Mouse (Mus musculus) forebrain, postnatal 0 days (tissue): ENCODE measurements around the gene Tnfrsf21. TPM values are rescaled to one million over a fixed set of nuclear protein-coding genes. Genes with fewer than 3 reads are reported as not detected.
A peak's percentile ranks its signal among the peaks of the same experiment; 100 is the strongest.

Experiments
- ATAC-seq: fragments of 200-750 bp; cut with Nextera tagmentation; 2 replicates; pipeline ENCODE4 v1.8.0; 2017; ENCODE audit warnings: mild to moderate bottlenecking, moderate library complexity
- DNase-seq: peaks from one replicate; pipeline ENCODE4 v3.0.0-alpha.2; 2015
- H3K27ac ChIP-seq: fragments of 300-500 bp; sonication (generic); 2 replicates; pipeline ENCODE4 v1.5.1; 2014; ENCODE audit warnings: low read depth, mild to moderate bottlenecking, antibody characterized with exemption, low read length, moderate library complexity, mixed read lengths
- H3K27me3 ChIP-seq: fragments of 300-500 bp; sonication (generic); 2 replicates; pipeline ENCODE4 v1.6.1; 2014; ENCODE audit warnings: mild to moderate bottlenecking, low read length, mixed read lengths; ENCODE audit not compliant: insufficient read depth
- H3K36me3 ChIP-seq: fragments of 300-500 bp; sonication (generic); 2 replicates; pipeline ENCODE4 v1.6.1; 2014; ENCODE audit warnings: mild to moderate bottlenecking, moderate library complexity; ENCODE audit not compliant: insufficient read depth
- H3K4me1 ChIP-seq: fragments of 300-500 bp; sonication (generic); 2 replicates; pipeline ENCODE4 v1.6.1; 2014; ENCODE audit warnings: antibody characterized with exemption; ENCODE audit not compliant: insufficient read depth
- H3K4me2 ChIP-seq: fragments of 300-500 bp; sonication (generic); 2 replicates; pipeline ENCODE4 v1.6.1; 2014; ENCODE audit warnings: low read depth, mild to moderate bottlenecking, moderate library complexity
- H3K4me3 ChIP-seq: fragments of 300-500 bp; sonication (generic); 2 replicates; pipeline ENCODE4 v1.5.1; 2014; ENCODE audit warnings: low read depth, low read length, mixed read lengths
- H3K9ac ChIP-seq: fragments of 300-500 bp; sonication (generic); 2 replicates; pipeline ENCODE4 v1.6.1; 2014; ENCODE audit warnings: mild to moderate bottlenecking
- H3K9me3 ChIP-seq: fragments of 300-500 bp; sonication (generic); 2 replicates; pipeline ENCODE4 v1.6.1; 2016; ENCODE audit warnings: low read length
- CTCF ChIP-seq: sonication (generic); IDR thresholded peaks from 2 replicates; pipeline ENCODE4 v1.5.1; 2016; ENCODE audit warnings: antibody characterized with exemption, control low read depth, low read depth
- WGBS: fragments of 180-500 bp; shearing (Covaris S2); extraction: QIAGEN DNeasy Blood & Tissue Kit; methylation state at CpG from one replicate; pipeline ENCODE4 v1.1.7; 2014; 5-methylcytosine and 5-hydroxymethylcytosine counted together
- polyA plus RNA-seq: library from polyadenylated mRNA; unstranded; fragments of >200 nt; fragmentation: Nextera tagmentation; extraction: Ambion mirVana; gene quantifications from 2 replicates; pipeline ENCODE4 v1.2.1, GENCODE M21; 2015
- total RNA-seq: library from RNA; depleted of rRNA; stranded (reverse); fragments of >200 nt; gene quantifications from 2 replicates; pipeline ENCODE4 v1.2.3, GENCODE M21; 2014

The Tnfrsf21 gene
- total and polyA plus RNA-seq, 2 experiments from 2014 or later: 71.4 to 73.7 TPM

GRCm38 (mm10) chr17:43113391-43113984, 97.1 kb downstream of the Tnfrsf21 start:
- Histone ChIP-seq H3K4me1 (no peaks in the 10 kb centered on the region), H3K4me2 (no peak overlapping the region), H3K4me3 (no peak overlapping the region), H3K9ac (no peak overlapping the region), H3K36me3 (no peaks in the 10 kb centered on the region), H3K27me3 (no peaks in the 10 kb centered on the region), H3K27ac (no peak overlapping the region), H3K9me3 (no peaks in the 10 kb centered on the region)
- WGBS: 58% methylated on average over 9 of the region's 9 CpGs
- ATAC-seq: no peak
- no peak for DNase-seq
- no peak for TF ChIP-seq CTCF

- TF ChIP-seq CTCF: no peak
- no peak overlapping the region for H3K27ac ChIP-seq
These were observed 97.8 kb downstream of the Tnfrsf21 start for GRCm38 (mm10) chr17:43114086-43114581.

GRCm38 (mm10) chr17:43114926-43115325, 98.6 kb downstream of the Tnfrsf21 start:
- Histone ChIP-seq H3K27me3 (no peaks in the 10 kb centered on the region), H3K36me3 (no peaks in the 10 kb centered on the region), H3K4me1 (no peaks in the 10 kb centered on the region), H3K9ac (no peak overlapping the region), H3K9me3 (no peaks in the 10 kb centered on the region), H3K4me3 (no peak overlapping the region), H3K27ac (no peak overlapping the region), H3K4me2 (no peak overlapping the region)
- 96% methylated on average over 6 of the region's 6 CpGs for WGBS
- no peak for TF ChIP-seq CTCF
- DNase-seq (no peak), ATAC-seq (no peak)

More at GRCm38 (mm10) chr17:43114086-43114581, 97.8 kb downstream of the Tnfrsf21 start:
- H3K9ac ChIP-seq: no peak overlapping the region
- peak; percentile 53 for DNase-seq
- ATAC-seq: peak; percentile 96
- no peak overlapping the region for H3K4me3 ChIP-seq
- 79% methylated on average over 8 of the region's 8 CpGs for WGBS
- H3K4me1 ChIP-seq: no peaks in the 10 kb centered on the region
- H3K36me3 ChIP-seq: no peaks in the 10 kb centered on the region
- no peaks in the 10 kb centered on the region for H3K9me3 ChIP-seq
- no peak overlapping the region for H3K4me2 ChIP-seq
- no peaks in the 10 kb centered on the region for H3K27me3 ChIP-seq

- H3K4me1 ChIP-seq: no peaks in the 10 kb centered on the region
- no peaks in the 10 kb centered on the region for H3K36me3 ChIP-seq
- no peak overlapping the region for H3K4me3 ChIP-seq
- ATAC-seq: no peak
- H3K9ac ChIP-seq: no peak overlapping the region
- H3K27me3 ChIP-seq: no peaks in the 10 kb centered on the region
- 79% methylated on average over 10 of the region's 10 CpGs for WGBS
- H3K4me2 ChIP-seq: no peak overlapping the region
- TF ChIP-seq CTCF: no peak
- no peak for DNase-seq
- no peak overlapping the region for H3K27ac ChIP-seq
- no peaks in the 10 kb centered on the region for H3K9me3 ChIP-seq
These were observed 100.4 kb downstream of the Tnfrsf21 start for GRCm38 (mm10) chr17:43116748-43117147.

- H3K4me2 ChIP-seq: no peak overlapping the region
- no peak overlapping the region for H3K4me3 ChIP-seq
- TF ChIP-seq CTCF: no peak
- H3K9me3 ChIP-seq: no peaks in the 10 kb centered on the region
- H3K9ac ChIP-seq: no peak overlapping the region
- ATAC-seq: no peak
- no peak overlapping the region for H3K27ac ChIP-seq
- 90% methylated on average over 12 of the region's 12 CpGs for WGBS
- H3K4me1 ChIP-seq: no peaks in the 10 kb centered on the region
- no peaks in the 10 kb centered on the region for H3K36me3 ChIP-seq
- DNase-seq: no peak
- no peaks in the 10 kb centered on the region for H3K27me3 ChIP-seq
These were observed 103.1 kb downstream of the Tnfrsf21 start for GRCm38 (mm10) chr17:43119446-43119845.

GRCm38 (mm10) chr17:43121096-43121495, 104.7 kb downstream of the Tnfrsf21 start:
- ATAC-seq: peak; percentile 34; the same call in 1 of the 2 replicates
- TF ChIP-seq CTCF: no peak
- no peaks in the 10 kb centered on the region for H3K27me3 ChIP-seq

GRCm38 (mm10) chr17:43128305-43128704, 112.0 kb downstream of the Tnfrsf21 start:
- ATAC-seq (no peak), DNase-seq (no peak)
- no peaks in the 10 kb centered on the region for H3K36me3 ChIP-seq
- H3K9me3 ChIP-seq: no peaks in the 10 kb centered on the region
- 92% methylated on average over 3 of the region's 3 CpGs for WGBS
- H3K9ac ChIP-seq: no peak overlapping the region
- no peak for TF ChIP-seq CTCF
- H3K27me3 ChIP-seq: no peaks in the 10 kb centered on the region
- H3K4me1 ChIP-seq: no peaks in the 10 kb centered on the region
- H3K27ac ChIP-seq: no peak overlapping the region
- no peak overlapping the region for H3K4me3 ChIP-seq
- no peak overlapping the region for H3K4me2 ChIP-seq

More at GRCm38 (mm10) chr17:43121096-43121495, 104.7 kb downstream of the Tnfrsf21 start:
- WGBS: 77% methylated on average over 2 of the region's 2 CpGs
- Histone ChIP-seq H3K4me3 (no peak overlapping the region), H3K4me1 (no peaks in the 10 kb centered on the region), H3K4me2 (no peak overlapping the region), H3K9me3 (no peaks in the 10 kb centered on the region), H3K9ac (no peak overlapping the region), H3K27ac (no peak overlapping the region), H3K36me3 (no peaks in the 10 kb centered on the region)
- no peak for DNase-seq
